Mouse (Mus musculus): Measurements from ENCODE around the gene Acbd3.

The Acbd3 gene

GRCm38 (mm10) chr1:180783580-180783928 is 57.7 kb downstream of the Acbd3 start:
- DNase-seq (ENCODE audit: low spot score) = no peak

GRCm38 (mm10) chr1:180791821-180792480 is 66.1 kb downstream of the Acbd3 start:
- DNase-seq (ENCODE audit: low spot score) = no peak

GRCm38 (mm10) chr1:180792814-180793213 is 67.0 kb downstream of the Acbd3 start:
- no peak for DNase-seq (ENCODE audit: low spot score)

DNA sequence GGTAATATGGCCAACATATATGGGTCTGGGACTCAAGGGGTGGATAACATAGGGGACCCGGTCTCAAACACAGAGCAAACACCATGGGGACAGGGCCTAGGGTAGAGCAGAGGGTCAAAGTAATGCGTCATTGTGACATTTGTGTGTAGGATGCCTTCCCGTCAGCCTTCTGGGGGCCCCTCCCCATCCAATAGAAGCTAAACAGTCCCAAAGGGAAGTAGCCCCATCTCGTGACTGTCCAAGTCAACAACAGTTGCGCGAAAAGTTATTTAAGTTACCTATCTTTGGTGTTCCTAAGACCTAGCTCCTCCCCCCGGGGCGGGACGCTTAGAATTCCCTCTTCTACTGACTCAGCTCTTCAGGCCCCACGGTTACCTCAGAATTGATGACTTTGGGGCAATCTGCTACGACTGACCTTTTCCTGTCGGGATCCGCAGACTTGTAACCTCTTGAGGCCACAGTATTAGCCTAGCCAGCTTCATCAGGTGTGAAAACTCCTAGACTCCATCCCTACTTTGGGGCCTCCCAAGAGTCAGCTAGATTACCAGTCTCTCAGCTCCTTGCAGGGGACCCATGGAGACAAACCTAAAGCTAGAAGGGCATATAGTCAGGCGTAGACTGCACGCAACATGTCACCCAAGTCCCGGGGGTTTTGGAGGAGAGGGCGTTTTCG is 67.7 kb downstream of the Acbd3 start:
- no peak for DNase-seq (ENCODE audit: low spot score)

- no peak for DNase-seq (ENCODE audit: low spot score)
These were observed 68.3 kb downstream of the Acbd3 start for GRCm38 (mm10) chr1:180794170-180794569.

- DNase-seq (ENCODE audit: low spot score) = no peak
These were observed 72.8 kb downstream of the Acbd3 start for GRCm38 (mm10) chr1:180798660-180799059.

GRCm38 (mm10) chr1:180799253-180799652 is 73.4 kb downstream of the Acbd3 start:
- no peak for DNase-seq (ENCODE audit: low spot score)

GRCm38 (mm10) chr1:180800022-180800421 is 74.2 kb downstream of the Acbd3 start:
- DNase-seq (ENCODE audit: low spot score) = no peak

- DNase-seq (ENCODE audit: low spot score) = no peak
These were observed 75.0 kb downstream of the Acbd3 start for GRCm38 (mm10) chr1:180800814-180801213.

DNA sequence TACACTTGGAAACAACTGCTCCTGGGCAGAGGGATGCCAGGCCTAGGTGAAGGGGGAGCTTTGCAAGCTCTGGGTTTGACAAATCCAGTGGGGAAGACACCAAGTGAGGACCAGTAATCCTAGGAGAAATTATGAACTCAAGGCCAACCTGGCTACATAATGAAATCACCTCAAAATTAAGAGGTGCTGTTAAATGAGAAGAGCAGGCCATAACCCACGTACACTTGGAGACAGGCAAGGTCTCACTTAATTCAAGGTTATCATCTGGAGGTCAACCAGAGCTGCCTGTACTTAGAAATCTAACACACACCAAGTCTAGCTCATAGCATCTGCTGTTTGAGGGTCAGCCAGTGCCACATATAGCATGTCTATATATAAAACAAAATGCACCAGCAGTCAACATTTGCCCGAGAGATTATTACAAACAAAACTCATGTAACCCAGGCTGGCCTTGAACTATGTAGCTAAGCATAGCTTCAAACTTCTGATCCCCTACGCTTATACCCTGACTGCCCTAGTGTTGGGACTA is 75.7 kb downstream of the Acbd3 start:
- DNase-seq (ENCODE audit: low spot score) = no peak
